Comparison of ENCODE assay signal across 16 mouse cellular contexts in the genomic region with DNA sequence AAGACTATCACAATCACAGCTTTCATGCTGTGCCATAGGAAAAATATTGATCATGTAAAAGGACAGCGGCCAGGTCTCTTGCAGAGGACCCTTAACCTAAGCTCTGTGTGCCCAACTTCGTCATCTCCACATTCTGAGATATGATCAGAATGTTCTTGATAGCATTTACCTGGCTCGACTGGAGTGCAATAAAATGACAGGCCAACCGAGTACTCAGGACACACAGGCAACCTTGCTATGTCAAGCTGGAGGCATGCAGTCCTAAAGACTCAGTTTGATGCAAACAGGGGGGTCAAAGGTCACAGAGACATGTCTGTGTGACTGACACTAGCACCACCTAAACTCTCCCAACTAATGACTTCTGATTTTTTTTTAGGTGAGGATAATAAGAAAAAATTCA. TPM values are rescaled to one million over a fixed set of nuclear protein-coding genes. Genes with fewer than 3 reads are reported as not detected.
"Had no signal": no experiment of that assay in that cellular context is flagged by ENCODE, and none has a peak within 500 bp of the region (broad histone marks: within the 10 kb centered on the region; RNA-seq: fewer than 3 reads in every experiment).

No protein-coding gene starts in this region.

- H3K36me3 ChIP-seq: neural tube, embryonic 15.5 days had no signal

- H3K27ac ChIP-seq: left cerebral cortex, adult 2 months; limb, embryonic 12.5 days; midbrain, embryonic 13.5 days; neural tube, embryonic 15.5 days had no signal

- H3K4me2 ChIP-seq: kidney, embryonic 15.5 days; limb, embryonic 12.5 days; midbrain, embryonic 13.5 days; neural tube, embryonic 15.5 days had no signal

- H3K27me3 ChIP-seq: kidney, embryonic 15.5 days; limb, embryonic 12.5 days; midbrain, embryonic 13.5 days; neural tube, embryonic 15.5 days had no signal

- H3K4me3 ChIP-seq: kidney, embryonic 15.5 days; left cerebral cortex, adult 2 months; limb, embryonic 12.5 days; midbrain, embryonic 13.5 days; myocyte; neural tube, embryonic 15.5 days had no signal

- H3K4me1 ChIP-seq: limb, embryonic 12.5 days had no signal

- ATAC-seq: hindbrain, embryonic 16.5 days; inflammation-experienced regulatory T-cells, adult 6 months had no signal

- H3K9ac ChIP-seq: kidney, embryonic 15.5 days; limb, embryonic 12.5 days; midbrain, embryonic 13.5 days; neural tube, embryonic 15.5 days had no signal

- H3K9me3 ChIP-seq: kidney, embryonic 15.5 days; limb, embryonic 12.5 days; midbrain, embryonic 13.5 days; neural tube, embryonic 15.5 days had no signal

- DNase-seq: kidney, postnatal 25 days; lung, adult 2 months; lung, postnatal 14 days; right cerebral cortex, adult 18-20 months; spleen, adult 18-20 months; thymus, adult 18-20 months; thymus, postnatal 14 days had no signal

RNA-seq across cellular contexts. Expression of gene Myo1b, which starts 58.9 kb away (rescaled TPM):
- total RNA-seq: megakaryocyte-erythroid progenitor cell, adult 5-6 weeks had no signal
